Mouse (Mus musculus) heart, postnatal 0 days (tissue): ENCODE measurements at regions not wholly inside any gene's neighbourhood (a gene's known extent, or its start where the extent isn't known, plus 50 kb on each side); places are given as distances from the start of the nearest gene placed in this dataset.

Experiments
- ATAC-seq: fragments of 200-750 bp; cut with Nextera tagmentation; 2 replicates; pipeline ENCODE4 v1.8.0; 2017; ENCODE audit warnings: low read depth, moderate number of reproducible peaks, moderate library complexity; ENCODE audit not compliant: insufficient read depth
- DNase-seq: peaks from one replicate; pipeline ENCODE4 v3.0.0-alpha.2; 2016; ENCODE audit warnings: low spot score
- H3K27ac ChIP-seq: fragments of 300-500 bp; sonication (generic); 2 replicates; pipeline ENCODE4 v1.5.1; 2014; ENCODE audit warnings: low read depth, mild to moderate bottlenecking
- H3K27me3 ChIP-seq: fragments of 300-500 bp; sonication (generic); 2 replicates; pipeline ENCODE4 v1.6.1; 2014; ENCODE audit warnings: low read length, mixed read lengths; ENCODE audit not compliant: control insufficient read depth, insufficient read depth
- H3K36me3 ChIP-seq: fragments of 300-500 bp; sonication (generic); replicated peaks from 2 replicates; pipeline ENCODE4 v1.6.1; 2014; ENCODE audit warnings: low read length, mixed read lengths; ENCODE audit not compliant: control insufficient read depth, insufficient read depth
- H3K4me1 ChIP-seq: fragments of 300-500 bp; sonication (generic); 2 replicates; pipeline ENCODE4 v1.6.1; 2014; ENCODE audit warnings: antibody characterized with exemption; ENCODE audit not compliant: control insufficient read depth, insufficient read depth
- H3K4me2 ChIP-seq: fragments of 300-500 bp; sonication (generic); 2 replicates; pipeline ENCODE4 v1.6.1; 2014; ENCODE audit warnings: low read depth, mild to moderate bottlenecking, low read length, moderate library complexity
- H3K4me3 ChIP-seq: fragments of 300-500 bp; sonication (generic); 2 replicates; pipeline ENCODE4 v1.5.1; 2014; ENCODE audit warnings: low read depth, low read length
- H3K9ac ChIP-seq: fragments of 300-500 bp; sonication (generic); replicated peaks from 2 replicates; pipeline ENCODE4 v1.6.1; 2014; ENCODE audit warnings: low read depth, low read length, mixed read lengths
- H3K9me3 ChIP-seq: fragments of 300-500 bp; sonication (generic); replicated peaks from 2 replicates; pipeline ENCODE4 v1.6.1; 2016; ENCODE audit warnings: low read length; ENCODE audit not compliant: control insufficient read depth
- CTCF ChIP-seq: IDR thresholded peaks from 2 replicates; pipeline ENCODE4 v1.5.1; 2016; ENCODE audit warnings: antibody characterized with exemption, control low read depth, low read depth
- EP300 ChIP-seq: IDR thresholded peaks from 2 replicates; pipeline ENCODE4 v1.6.1; 2016; ENCODE audit warnings: antibody characterized with exemption, low read depth
- WGBS: fragments of 180-500 bp; shearing (Covaris S2); extraction: QIAGEN DNeasy Blood & Tissue Kit; methylation state at CpG from one replicate; pipeline ENCODE4 v1.1.7; 2014; 5-methylcytosine and 5-hydroxymethylcytosine counted together

- ATAC-seq = no peak
- Histone ChIP-seq H3K4me2 (no peak overlapping the region), H3K36me3 (no peaks in the 10 kb centered on the region), H3K27ac (no peak overlapping the region), H3K4me3 (no peak overlapping the region), H3K9ac (no peak overlapping the region), H3K27me3 (no peaks in the 10 kb centered on the region; the same call in 1 of the 2 replicates), H3K9me3 (no peaks in the 10 kb centered on the region), H3K4me1 (no peaks in the 10 kb centered on the region)
- TF ChIP-seq EP300 (no peak), CTCF (no peak)
- DNase-seq = no peak
- WGBS = 71% methylated on average over 4 of the region's 4 CpGs
These were observed 251.5 kb upstream of the Hnrnpa3 start for GRCm38 (mm10) chr2:75407560-75407959.

GRCm38 (mm10) chr2:75408016-75408415 is 251.0 kb upstream of the Hnrnpa3 start:
- DNase-seq = no peak
- H3K4me2 ChIP-seq = no peak overlapping the region
- 91% methylated on average over 2 of the region's 2 CpGs for WGBS

GRCm38 (mm10) chr2:75409806-75410205 is 249.3 kb upstream of the Hnrnpa3 start:
- Histone ChIP-seq H3K27ac (no peak overlapping the region), H3K27me3 (no peaks in the 10 kb centered on the region; the same call in 1 of the 2 replicates), H3K4me2 (no peak overlapping the region), H3K9me3 (no peaks in the 10 kb centered on the region), H3K4me1 (no peaks in the 10 kb centered on the region), H3K4me3 (no peak overlapping the region), H3K9ac (no peak overlapping the region), H3K36me3 (no peaks in the 10 kb centered on the region)
- WGBS = 88% methylated on average over 7 of the region's 7 CpGs
- no peak for ATAC-seq
- no peak for DNase-seq
- TF ChIP-seq CTCF = no peak
- no peak for TF ChIP-seq EP300

More at GRCm38 (mm10) chr2:75408016-75408415, 251.0 kb upstream of the Hnrnpa3 start:
- no peaks in the 10 kb centered on the region for H3K36me3 ChIP-seq
- no peak for TF ChIP-seq EP300
- TF ChIP-seq CTCF = no peak
- H3K27ac ChIP-seq = no peak overlapping the region
- no peaks in the 10 kb centered on the region; the same call in 1 of the 2 replicates for H3K27me3 ChIP-seq
- H3K4me1 ChIP-seq = no peaks in the 10 kb centered on the region
- H3K4me3 ChIP-seq = no peak overlapping the region
- no peak for ATAC-seq
- H3K9ac ChIP-seq = no peak overlapping the region
- H3K9me3 ChIP-seq = no peaks in the 10 kb centered on the region

DNA sequence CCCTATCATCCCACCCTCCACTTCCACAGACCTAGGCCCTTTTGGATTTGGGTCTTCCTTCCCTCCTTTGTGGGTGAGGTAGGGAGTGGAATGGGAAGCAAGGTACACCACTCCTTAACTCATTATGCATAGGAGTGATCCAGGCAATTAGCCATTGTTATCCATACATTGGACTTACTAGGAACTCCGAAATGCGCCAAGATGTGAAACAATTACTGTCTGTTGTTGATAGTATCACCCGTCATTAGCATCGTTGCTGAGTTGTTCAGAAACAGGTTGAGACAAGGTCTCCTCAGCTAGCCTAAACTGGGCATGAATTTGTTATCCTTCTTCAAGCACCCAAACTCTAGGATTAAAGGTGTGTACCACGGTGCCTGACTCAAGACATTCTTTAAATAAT is 246.3 kb upstream of the Hnrnpa3 start:
- ATAC-seq (no peak), DNase-seq (no peak)
- H3K27ac ChIP-seq = no peak overlapping the region
- H3K27me3 ChIP-seq = no peaks in the 10 kb centered on the region
- WGBS = 92% methylated on average over 5 of the region's 5 CpGs
- no peaks in the 10 kb centered on the region for H3K9me3 ChIP-seq
- H3K4me2 ChIP-seq = no peak overlapping the region
- H3K36me3 ChIP-seq = no peaks in the 10 kb centered on the region
- no peak overlapping the region for H3K9ac ChIP-seq
- no peaks in the 10 kb centered on the region for H3K4me1 ChIP-seq
- TF ChIP-seq EP300 (no peak), CTCF (no peak)
- no peak overlapping the region for H3K4me3 ChIP-seq

DNA sequence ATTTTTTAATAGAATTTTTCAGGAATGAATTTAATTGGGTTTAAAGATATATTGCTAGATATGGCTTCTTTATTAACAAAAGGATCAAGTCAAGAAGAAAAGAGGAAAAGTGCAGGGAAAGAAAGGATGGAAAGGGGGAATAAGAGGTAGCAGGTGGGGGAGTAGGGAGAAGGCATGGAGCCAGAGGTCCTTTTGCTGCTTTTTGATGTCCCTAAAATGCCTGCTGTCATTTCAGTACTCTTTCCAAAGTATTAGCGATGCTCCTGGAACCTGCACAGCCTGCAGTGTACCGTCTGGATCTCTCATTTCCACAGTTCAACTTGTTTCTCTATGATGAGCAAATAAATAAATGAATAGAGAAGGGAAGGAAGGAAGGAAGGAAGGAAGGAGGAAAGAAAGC is 240.4 kb upstream of the Hnrnpa3 start:
- H3K9ac ChIP-seq = no peak overlapping the region
- 86% methylated on average over 2 of the region's 2 CpGs for WGBS
- H3K4me3 ChIP-seq = no peak overlapping the region
- TF ChIP-seq EP300 (no peak), CTCF (no peak)
- H3K27ac ChIP-seq = no peak overlapping the region
- H3K4me1 ChIP-seq = no peaks in the 10 kb centered on the region
- DNase-seq = no peak
- H3K27me3 ChIP-seq = no peaks in the 10 kb centered on the region
- H3K9me3 ChIP-seq = no peaks in the 10 kb centered on the region
- H3K36me3 ChIP-seq = no peaks in the 10 kb centered on the region
- no peak overlapping the region for H3K4me2 ChIP-seq
- no peak for ATAC-seq

DNA sequence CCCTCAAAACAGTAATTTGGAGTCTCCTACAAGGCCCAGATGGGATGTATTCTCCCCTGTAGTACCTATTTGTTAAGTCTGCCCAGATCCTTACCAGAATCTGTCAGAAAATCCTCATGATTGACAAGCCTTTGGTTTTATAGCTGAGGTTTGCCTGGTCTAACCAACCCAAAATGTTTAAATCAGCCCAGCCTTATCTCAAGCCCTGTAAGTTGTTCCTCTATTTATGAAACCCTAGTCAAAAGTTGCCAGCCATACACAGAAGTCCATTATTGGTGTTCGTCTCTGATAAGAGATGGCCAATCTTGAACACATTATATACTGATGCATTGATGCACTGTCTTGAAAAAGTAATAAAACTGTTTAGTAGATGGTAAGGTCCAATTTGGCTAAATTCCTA is 239.9 kb upstream of the Hnrnpa3 start:
- Histone ChIP-seq H3K4me2 (no peak overlapping the region), H3K36me3 (no peaks in the 10 kb centered on the region), H3K27me3 (no peaks in the 10 kb centered on the region), H3K9me3 (no peaks in the 10 kb centered on the region), H3K4me1 (no peaks in the 10 kb centered on the region), H3K4me3 (no peak overlapping the region), H3K27ac (no peak overlapping the region), H3K9ac (no peak overlapping the region)
- ATAC-seq (no peak), DNase-seq (no peak)
- 77% methylated on average over 1 of the region's 1 CpGs for WGBS
- TF ChIP-seq CTCF (no peak), EP300 (no peak)
